Mouse (Mus musculus): Measurements from ENCODE around the gene Prss12.

Gene Prss12

GRCm38 (mm10) chr3:123476833-123477232, 30.1 kb downstream of the Prss12 start:
- 84% methylated on average over 3 of the region's 3 CpGs for WGBS

GRCm38 (mm10) chr3:123481266-123481665, 34.6 kb downstream of the Prss12 start:
- WGBS = 79% methylated on average over 6 of the region's 6 CpGs

- 96% methylated on average over 1 of the region's 1 CpGs for WGBS
These were observed 45.1 kb downstream of the Prss12 start for GRCm38 (mm10) chr3:123491814-123492213.

- WGBS = 80% methylated on average over 3 of the region's 3 CpGs
These were observed 46.5 kb downstream of the Prss12 start for GRCm38 (mm10) chr3:123493163-123493562.

GRCm38 (mm10) chr3:123495088-123495487, 48.4 kb downstream of the Prss12 start:
- WGBS = 77% methylated on average over 6 of the region's 6 CpGs

- 52% methylated on average over 5 of the region's 5 CpGs for WGBS
These were observed 52.1 kb downstream of the Prss12 start for GRCm38 (mm10) chr3:123498787-123499186.

- 94% methylated on average over 2 of the region's 2 CpGs for WGBS
These were observed 55.1 kb downstream of the Prss12 start for GRCm38 (mm10) chr3:123501798-123502197.

- WGBS = 45% methylated on average over 6 of the region's 6 CpGs
These were observed 57.2 kb downstream of the Prss12 start for GRCm38 (mm10) chr3:123503943-123504342.

GRCm38 (mm10) chr3:123504783-123505182, 58.1 kb downstream of the Prss12 start:
- 79% methylated on average over 7 of the region's 7 CpGs for WGBS

GRCm38 (mm10) chr3:123505778-123506667, 59.3 kb downstream of the Prss12 start:
- 56% methylated on average over 9 of the region's 9 CpGs for WGBS

GRCm38 (mm10) chr3:123506699-123507662, 60.3 kb downstream of the Prss12 start:
- WGBS = 6% methylated on average over 6 of the region's 6 CpGs

GRCm38 (mm10) chr3:123507663-123508055, 60.9 kb downstream of the Prss12 start:
- under 1% methylated on average over 10 of the region's 10 CpGs for WGBS

GRCm38 (mm10) chr3:123508056-123508674, 61.5 kb downstream of the Prss12 start:
- under 1% methylated on average over 53 of the region's 53 CpGs for WGBS

GRCm38 (mm10) chr3:123508675-123509376, 62.1 kb downstream of the Prss12 start:
- WGBS = under 1% methylated on average over 36 of the region's 36 CpGs

- WGBS = 74% methylated on average over 4 of the region's 4 CpGs
These were observed 65.1 kb downstream of the Prss12 start for GRCm38 (mm10) chr3:123511818-123512217.

GRCm38 (mm10) chr3:123514886-123515285, 68.2 kb downstream of the Prss12 start:
- 43% methylated on average over 5 of the region's 5 CpGs for WGBS

- WGBS = 10% methylated on average over 5 of the region's 5 CpGs
These were observed 69.1 kb downstream of the Prss12 start for GRCm38 (mm10) chr3:123515600-123516359.

- WGBS = 16% methylated on average over 4 of the region's 4 CpGs
These were observed 70.1 kb downstream of the Prss12 start for GRCm38 (mm10) chr3:123516784-123517183.

GRCm38 (mm10) chr3:123526313-123527067, 79.8 kb downstream of the Prss12 start:
- 72% methylated on average over 11 of the region's 11 CpGs for WGBS

All from cerebral cortex, adult 2 months (tissue).